Mouse (Mus musculus): Measurements from ENCODE around the gene Sphk1.

Sphk1 gene

DNA sequence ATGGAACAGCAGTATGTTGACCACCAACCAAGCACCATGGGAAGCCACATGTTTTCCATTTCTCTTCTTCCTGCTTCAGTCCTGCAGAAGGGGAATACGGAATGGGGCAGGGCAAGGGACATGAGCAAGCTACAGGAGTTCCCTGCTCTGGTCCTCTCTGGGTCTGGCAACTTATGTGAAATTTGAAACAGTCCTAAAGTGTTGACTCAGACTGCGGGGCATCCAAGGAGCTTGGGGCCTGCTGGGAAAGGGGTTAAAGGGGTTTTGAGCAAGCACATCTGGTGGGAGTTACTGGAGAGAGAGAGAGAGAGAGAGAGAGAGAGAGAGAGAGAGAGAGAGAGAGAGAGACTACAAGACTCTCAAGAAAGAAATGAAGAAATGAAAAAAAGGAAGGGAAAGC lies 22.0 kb upstream of the Sphk1 start:
- DNase-seq (ENCODE audit: low spot score) = no peak

DNA sequence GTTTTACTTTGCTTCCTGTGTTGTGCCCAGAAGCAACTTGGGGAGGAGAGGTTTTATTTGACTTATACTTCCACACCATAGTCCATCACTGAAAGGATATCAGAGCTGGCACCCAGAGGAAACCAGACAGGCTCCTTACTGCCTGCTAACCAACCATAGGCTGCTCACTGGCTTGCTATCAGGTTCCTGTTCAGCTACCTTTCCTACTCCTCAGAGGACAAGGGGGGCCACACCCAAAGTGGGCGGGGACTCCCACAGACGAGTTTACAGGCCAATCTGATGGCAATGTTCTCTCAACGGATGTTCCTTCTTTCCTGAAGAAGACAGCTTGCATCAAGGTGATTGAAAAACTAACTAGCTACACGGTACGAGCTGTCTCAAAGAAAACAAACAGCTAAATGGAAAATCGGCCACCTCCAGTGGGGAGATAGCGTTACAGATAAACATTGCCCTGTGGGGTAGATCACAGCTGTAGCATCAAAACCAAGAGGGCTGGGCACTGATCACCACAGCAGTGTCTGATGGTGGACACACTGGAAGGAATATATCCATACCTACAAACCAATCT lies 19.3 kb upstream of the Sphk1 start:
- DNase-seq (ENCODE audit: low spot score) = no peak

DNA sequence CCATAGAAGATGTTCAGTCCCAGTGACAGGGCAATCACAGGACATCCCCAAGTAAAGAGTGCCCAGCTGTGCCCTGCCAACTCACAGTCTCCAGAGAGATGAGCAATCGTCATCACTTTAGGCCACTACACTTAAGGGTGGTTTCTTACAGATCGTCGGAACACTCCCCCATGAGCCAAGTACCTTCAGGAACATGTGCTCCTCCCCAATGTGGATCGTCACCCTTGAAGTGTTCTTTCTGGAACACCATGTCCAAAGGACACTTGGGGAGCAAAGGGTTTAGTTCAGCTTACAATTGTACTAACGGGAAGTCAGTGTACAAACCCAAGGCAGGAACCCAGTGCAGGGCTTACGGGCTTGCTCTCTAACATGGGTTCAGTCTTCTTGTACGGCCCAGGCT lies 18.6 kb upstream of the Sphk1 start:
- no peak for DNase-seq (ENCODE audit: low spot score)

DNA sequence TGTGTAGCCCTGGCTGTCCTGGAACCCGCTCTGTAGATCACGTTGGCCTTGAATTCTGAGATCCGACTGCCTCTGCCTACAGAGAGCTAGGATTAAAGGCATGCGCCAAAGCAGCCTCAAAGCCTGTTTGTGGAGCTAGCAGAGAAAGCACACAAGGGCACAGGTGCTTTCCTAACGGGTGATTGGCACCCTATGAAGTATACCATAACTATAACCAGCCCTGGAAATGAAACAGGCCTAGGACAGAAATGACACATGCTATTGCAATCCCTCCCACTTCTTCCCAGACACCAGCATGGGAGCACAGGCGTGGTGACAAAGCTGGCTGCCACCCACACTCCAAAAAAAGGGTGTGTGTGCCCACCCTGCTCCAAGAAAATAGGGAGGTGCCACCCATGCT lies 17.7 kb upstream of the Sphk1 start:
- DNase-seq (ENCODE audit: low spot score) = no peak

DNA sequence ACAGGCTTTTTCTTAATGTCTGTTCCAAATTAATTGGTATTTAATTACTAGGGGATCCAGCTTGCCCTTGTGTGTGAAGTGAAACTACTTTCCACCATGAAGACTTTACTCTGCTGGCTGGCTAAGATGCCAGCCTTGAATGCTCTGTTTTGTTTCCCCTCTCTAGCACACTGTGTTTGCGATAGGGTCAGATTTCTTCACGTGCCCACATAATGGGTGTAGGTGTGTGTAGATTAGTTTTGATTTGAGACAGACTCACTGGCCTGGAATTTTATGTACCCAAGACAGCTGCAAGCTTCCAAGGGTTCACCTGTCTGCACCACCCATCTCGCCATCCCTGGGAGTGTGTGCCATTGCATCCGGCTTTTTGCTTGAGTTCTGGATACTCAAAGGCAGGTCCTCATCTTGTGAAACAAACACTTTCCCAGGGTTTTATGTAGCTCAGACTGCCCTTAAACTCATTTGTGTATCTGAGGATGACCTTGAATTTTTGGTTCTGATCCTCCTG lies 17.1 kb upstream of the Sphk1 start:
- no peak for DNase-seq (ENCODE audit: low spot score)

DNA sequence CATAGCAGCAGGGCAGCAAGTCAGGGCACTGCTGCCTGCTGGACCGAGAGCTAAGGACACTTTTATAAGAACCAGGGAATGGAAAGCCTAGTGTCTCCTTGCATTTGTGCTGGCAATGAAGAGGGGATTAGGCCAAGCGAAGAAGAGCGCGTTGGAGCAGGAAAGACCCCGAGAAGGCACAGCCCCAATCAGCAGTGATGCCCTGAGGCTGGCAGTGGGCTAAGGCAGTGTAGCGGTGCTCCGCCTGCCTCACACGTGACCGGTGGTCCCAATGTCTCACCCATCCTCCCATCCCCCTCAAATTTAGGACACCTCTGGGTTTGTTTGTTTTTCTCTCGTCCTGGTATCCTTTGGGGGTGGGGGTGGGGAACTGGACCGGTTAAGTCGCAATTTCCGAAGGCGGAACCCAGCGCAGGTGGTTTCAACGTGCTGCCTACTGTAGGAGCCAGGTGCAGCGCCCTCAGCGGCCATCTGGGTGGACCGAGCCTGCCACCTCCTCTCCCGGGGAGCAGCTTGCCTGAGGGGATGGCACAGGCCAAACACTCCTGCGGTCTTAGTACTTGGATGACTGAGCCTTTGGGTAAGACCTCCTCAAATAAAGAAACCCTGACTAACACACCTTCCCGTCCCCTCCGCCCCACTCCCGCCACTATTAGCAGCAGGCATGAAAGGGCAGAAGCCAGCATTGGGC lies 15.2 kb upstream of the Sphk1 start:
- no peak for DNase-seq (ENCODE audit: low spot score)

DNA sequence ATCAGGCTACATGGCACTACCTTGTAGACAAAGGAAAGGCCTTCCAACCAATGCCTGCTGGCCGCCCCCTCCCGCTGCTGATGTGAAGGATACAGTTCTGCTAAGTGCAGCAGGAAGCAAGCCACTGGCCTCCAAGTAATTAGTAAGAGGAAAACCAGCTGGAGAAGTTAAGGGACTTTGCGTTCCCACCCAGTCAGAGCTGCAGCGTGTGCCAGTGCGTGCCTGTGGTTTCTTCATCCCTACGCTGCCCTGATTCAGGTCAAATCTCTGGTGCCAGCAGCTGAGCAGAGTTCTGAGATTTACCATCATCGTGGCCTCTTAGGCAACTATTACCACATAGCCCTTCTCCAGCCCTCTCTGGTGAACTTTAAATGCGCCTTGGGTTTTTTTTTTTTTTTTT lies 12.2 kb upstream of the Sphk1 start:
- peak; percentile 48 for DNase-seq (ENCODE audit: low spot score)

DNA sequence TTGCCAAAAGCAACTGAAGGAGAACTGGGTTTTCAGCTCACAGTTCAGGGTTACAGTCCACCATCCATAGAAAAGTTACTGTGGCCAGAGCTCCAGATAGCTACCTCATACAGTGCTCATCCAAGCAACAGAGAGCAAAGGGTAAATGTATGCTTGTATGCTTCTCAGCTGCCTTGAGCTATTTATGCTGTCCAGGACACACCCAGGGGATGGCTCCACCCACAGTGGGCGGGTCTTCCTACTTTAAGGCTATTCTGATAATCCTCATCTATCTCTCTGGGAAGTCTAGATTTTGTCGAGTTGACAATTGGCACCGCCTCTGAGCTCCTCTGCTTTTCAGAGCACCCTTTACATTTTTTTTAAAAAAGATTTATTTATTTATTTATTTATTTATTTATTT lies 9.6 kb upstream of the Sphk1 start:
- DNase-seq (ENCODE audit: low spot score) = no peak

DNA sequence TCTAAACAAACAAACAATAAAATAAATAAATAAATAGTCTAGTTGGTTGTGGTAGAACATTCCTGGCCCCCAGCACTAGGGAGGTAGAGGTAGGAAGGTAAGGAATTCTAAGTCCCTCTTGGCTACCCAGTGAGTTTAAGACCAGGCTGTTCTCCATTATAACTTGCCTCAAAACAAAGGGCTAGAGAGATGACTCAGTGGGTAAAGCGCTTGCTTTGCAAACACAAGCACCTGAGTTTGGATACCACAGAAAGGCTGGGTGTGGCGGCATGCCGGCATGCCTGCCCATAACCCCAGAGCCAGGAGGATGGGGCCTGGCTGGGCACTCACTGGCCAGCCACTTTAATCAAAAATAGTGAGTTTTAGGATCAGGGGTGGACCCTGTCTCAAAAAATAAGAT lies 8.7 kb upstream of the Sphk1 start:
- no peak for DNase-seq (ENCODE audit: low spot score)

DNA sequence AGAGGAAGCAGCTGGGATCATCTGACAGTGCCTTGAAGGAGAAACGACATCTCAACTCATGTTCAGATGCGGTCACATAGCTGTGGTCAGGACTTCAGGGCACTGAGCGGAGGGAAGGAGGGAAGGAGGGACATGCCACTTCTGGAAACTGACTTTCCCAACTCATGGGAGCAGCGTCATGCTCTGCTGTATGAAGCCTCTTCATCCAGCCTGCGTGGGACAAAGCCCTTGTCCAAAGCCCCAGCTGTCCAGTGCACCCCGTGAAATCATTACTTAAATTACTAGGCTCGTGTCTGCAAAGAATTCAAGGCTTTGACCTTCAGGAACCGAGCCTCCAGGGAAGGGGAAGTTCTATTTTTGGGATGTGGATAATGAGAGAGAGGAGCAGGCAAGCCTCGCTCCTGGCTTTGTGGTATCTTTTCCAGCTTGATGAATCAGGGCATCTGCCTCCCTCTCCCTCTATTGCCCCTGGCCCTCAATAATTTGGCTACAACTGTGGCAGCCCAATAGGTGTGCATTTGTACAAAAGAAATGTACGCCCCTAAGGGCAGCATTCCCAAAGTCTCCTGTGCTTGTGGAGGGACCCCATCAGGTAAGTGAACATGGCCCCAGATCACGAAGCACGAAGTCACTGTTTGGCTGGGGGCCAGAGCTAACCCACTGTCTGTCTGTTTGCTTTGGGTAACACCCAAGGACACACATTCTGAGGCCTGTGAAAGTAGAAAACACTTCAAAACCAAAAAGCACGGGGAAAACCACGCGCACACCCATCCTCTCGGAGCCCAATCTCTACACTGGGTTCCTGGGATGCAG lies 7.6 kb upstream of the Sphk1 start:
- DNase-seq (ENCODE audit: low spot score) = peak; percentile 57

DNA sequence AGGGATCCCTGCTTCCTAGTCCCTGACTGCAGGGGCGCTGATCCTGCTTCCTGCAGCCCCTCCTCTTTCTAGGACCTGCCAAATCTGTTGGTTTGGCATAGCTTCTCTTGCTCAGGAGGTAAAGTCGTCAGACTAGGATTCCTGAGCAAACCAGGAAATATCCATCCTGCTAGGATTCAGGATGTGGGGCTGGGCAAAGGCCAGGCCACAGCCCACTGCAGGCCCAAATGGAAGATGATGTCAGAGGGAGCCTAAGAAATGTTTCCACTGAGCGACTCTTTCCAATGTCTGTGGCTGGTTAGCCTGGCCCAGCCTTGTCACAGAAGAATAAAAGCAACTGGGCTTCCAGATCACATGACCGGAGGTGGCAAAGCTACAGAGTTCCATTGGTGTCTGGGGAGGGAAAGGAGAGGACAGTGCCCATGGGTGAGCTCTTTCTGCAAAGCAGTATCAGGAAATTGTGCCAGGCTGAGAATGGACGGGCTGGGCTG lies 7.0 kb upstream of the Sphk1 start:
- no peak for DNase-seq (ENCODE audit: low spot score)

DNA sequence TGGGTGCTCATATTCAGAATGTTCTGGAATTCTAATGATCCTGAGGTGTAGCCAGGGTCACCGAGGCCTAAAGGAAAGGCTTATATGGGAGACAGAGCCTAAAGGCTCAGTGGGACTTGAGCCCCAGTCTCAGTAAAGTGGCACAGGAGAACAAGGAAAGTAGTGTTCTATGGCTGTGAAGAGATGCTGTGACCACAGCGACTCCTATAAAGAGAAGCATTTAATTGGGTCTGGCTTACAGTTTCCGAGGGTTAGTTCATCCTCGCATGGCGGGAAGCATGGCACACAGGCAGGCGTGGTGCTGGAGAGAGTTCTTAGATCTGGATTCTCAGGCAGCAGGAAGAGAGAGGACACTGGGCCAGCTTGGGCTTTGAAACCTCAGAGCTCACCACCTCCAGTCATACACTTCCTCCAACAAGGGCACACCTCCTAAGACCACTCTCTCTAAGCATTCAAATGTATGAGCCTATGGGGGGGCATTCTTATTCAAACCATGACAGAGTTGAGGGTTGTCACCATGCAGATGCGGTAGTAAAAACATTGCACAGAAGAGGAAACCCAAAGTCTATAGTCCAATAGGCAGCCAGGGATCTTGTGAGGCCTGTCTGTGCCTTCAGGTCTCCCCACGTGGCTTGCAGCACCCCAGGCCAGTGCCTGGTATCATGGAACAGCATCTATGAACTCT lies 1.9 kb upstream of the Sphk1 start:
- no peak for DNase-seq (ENCODE audit: low spot score)

DNA sequence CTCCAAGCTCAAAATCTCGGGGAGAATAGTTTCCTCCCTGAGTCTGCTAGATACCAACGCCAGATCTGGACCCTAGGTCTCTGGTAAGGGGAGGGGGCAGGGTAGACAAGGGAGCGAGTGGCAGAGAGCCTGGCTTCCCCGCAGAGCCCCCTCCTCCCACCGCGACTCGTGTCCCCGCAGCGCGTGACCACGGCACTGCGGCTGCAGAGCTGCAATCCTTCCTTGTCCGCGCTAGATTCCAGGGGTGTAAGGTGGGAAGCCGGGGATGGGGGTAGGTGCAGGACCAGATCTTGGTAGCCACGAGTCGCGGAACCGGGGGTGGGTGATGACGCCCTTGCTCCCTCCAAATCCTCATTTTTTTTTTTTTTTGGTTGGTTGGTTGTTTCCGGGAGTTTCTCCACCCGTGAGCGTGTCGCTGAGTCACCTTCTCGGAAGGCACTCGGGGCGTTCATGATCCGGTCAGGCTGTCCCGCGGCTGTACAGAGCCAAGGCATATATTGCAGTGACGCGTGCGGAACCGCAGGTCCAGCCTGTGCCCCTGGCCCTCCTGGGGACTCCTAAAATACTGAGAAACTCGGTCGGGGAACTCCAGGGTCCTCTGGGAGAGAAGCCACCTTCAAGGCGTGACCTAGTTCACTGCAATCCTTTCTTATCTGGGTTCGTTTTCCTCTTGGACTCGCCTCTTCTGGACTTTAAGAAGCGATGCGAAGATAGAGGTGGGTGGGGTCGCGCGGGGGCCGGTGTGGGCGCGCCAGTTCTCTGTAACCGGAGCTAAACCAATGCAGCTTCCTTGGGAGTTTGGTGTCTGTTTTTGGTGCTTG lies 856 bp downstream of the Sphk1 start:
- DNase-seq (ENCODE audit: low spot score) = no peak

DNA sequence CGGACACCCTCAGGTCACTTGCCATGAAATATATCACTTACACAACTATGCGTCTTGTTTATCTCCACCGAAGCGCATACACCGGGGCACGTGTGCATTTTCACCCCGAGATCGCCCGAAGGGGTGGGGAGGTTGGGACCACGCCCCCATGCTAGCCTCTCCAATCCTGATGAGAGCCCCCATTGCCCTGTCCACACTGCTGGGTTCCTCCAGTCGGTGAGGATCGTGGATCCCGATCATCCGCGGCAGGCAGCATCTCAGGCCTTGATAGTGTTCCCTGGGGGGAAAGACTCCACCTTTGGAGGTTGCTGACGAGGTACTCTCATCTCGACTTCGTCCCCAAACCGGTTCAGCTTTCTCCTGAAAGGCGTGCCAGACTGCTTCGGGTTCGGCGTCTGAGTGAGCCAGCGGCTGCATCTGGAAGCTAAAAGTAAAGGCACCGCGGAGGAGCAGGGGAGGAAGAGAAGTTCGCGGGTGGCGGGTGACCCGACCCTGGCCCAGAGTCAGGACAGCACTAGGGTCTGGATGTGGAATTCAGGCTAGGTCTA lies 1.6 kb downstream of the Sphk1 start:
- DNase-seq (ENCODE audit: low spot score) = no peak

DNA sequence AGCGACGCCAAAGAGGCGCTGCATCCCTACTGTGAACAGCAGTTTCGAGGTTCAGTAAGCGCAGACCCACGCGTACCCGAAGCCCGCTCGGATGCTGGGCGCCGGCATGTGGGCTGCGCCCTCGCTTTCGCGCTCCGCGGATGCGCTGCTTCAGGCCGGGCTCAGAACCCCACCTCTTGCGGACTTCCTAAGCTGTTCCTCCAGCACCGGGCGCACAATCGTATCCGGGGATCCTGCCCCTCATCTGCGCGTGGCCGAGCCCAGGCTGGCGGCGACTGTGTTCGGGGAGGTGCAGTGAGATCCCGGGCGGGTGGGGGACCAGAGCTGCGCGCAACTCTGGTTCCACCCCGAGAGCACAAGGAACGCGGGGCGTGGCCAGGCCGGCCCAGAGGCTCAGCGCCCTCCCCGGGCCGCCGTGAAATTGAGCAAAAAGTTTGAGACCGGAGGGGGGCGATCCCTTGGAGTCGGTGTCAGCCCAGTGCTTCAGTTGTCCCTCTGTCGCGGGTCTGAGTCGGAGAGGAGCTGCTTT lies 2.1 kb downstream of the Sphk1 start:
- peak; percentile 63 for DNase-seq (ENCODE audit: low spot score)

DNA sequence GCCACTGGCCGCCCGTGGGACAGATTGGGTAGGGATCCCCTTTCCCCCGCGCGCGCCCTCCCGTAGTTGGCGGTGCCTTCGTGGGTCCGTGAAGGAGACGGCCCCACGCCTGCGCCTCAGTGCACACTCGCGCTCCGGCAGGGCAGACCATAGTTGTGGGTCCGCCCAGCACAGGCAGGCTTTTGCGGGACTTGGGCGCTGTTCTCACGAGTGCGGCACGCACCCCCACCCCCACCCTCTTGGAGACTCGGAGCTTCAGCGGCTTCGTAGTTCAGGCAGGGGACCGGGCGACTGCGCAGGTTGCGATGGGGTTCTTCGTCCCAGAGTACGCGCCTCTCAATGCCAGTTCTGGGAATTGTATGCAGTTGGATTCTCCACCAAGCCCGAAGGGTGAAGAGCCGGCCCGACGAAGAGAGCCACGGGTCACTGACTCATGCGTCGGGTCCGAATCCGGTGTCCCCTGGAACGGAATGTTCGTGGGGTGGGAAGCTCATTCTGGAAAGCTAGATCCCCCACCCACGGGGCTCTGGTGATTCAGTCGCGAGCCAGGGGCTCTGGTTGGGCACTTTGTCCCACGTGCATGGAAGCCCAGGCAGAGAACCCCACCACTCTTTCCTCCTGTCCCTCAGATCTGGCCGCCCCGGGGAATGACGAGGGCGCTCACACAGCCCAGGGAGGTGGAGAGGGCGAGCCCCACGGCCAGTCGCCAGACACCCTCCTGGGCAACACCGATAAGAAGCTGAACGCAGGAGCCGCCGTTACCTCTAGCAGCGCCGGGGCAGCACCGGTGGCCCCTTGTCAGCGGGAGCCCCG lies 2.8 kb downstream of the Sphk1 start:
- DNase-seq (ENCODE audit: low spot score) = no peak

DNA sequence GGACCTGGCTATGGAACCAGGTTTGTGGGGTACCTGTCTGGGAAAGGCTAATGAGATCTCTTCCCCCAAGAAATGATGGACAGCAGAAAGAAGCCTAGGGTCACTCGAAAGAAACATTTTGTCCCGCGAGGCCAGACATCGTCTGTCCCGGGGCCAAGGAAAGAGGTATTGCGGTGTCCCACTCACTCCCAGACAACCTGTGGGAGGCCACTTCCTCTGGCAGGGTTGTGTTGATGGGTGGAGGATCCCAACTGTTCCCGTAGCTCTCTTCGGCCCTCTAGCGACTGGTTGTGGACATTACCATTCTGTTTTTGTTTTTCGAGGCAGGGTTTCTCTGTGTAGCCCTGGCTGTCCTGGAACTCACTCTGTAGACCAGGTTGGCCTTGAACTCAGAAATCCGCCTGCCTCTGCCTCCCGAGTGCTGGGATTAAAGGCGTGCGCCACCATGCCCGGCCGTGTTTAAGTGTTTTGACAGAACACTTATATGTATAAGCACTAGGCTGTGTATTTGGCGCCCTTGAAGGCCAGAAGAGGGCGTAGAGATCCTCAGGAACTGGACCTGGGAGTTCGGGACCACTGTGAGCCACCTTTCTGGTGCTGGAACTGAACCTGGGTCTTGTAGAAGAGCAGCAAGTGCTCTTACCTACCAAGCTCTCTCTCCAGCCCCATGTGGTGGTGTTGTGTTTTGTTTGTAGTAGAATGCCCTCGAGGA lies 3.6 kb downstream of the Sphk1 start:
- peak; percentile 51 for DNase-seq (ENCODE audit: low spot score)

DNA sequence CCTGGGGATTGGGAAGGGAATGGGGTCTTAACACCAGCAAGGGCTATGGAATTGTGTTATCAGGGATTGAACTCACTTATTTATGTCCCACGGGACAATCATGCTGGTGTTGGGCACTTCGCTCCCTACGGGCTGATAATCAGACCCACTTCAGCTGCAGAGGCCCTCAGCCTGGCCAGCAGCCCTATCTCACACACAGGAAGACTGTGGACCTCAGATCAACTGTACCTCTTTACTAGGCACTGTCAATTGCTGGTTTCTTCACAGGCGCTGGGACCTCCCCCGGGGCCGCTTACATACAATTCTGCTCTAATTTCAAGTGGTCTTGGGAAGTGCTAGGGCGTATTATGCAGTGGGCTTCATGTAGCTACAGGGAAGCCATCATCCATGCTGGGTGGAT lies 6.0 kb downstream of the Sphk1 start:
- no peak for DNase-seq (ENCODE audit: low spot score)

DNA sequence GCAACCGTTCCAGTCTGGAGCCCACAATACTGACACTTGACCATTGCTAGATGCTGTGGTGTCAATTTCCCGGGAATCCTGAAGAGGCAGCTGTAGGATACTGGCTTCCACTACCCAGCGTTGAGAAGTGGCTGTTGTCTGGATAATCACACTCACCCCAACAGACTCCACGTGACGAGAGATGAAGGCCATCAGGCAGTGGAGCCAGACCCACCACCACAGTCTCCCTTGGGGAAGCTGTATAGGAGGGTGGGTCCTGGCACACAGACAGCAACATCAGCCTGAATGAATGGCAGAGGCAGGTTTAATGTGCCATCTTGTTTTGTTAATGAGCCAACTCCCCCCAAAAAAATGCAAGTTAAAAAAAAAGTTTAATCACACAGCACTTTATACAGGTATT lies 6.7 kb downstream of the Sphk1 start:
- no peak for DNase-seq (ENCODE audit: low spot score)

All from ovary, adult 18-20 months (tissue).